Mouse (Mus musculus) left cerebral cortex, postnatal 4 days (tissue): Measurements from ENCODE around the gene Camk2n1. TPM values are rescaled to one million over a fixed set of nuclear protein-coding genes. Genes with fewer than 3 reads are reported as not detected.

Source experiments
- DNase-seq: peaks from one replicate; pipeline ENCODE4 v3.0.0-alpha.2; 2022
- intact Hi-C: fragments of 180-260 bp; cut with DNase I; formaldehyde crosslinking; loops from one replicate; pipeline ENCODE4 v1.15.1; 2025
- total RNA-seq, 2 experiments: library from RNA; stranded (reverse); gene quantifications; 2 replicates each; pipeline ENCODE4 v1.2.3; 2021

Camk2n1 gene
- total RNA-seq, 2 experiments from 2014 or later: 106 to 110 TPM

DNA sequence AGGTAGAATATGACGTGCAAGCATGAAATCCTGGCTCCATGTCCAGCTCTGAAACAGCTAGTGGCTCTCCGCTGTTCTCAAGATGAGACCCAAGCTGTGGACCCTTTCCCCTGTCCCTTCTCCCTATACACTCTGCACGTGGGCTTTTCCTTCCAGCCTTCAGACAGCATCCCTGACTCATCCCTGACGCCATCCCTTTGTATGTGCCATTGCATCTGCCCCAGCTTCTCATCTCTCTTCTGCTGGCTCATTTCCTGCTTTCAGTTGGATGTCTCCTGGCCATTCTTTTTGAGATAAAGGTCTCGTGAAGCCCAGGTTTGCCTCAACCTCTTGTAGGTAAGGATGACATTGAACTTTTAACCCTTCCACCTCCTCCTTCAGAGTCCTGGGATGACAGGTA, 46.9 kb downstream of the Camk2n1 start:
- intact Hi-C loops: loop anchor here (5.0 kb wide), 2 partner anchors 39 to 201 kb away; no protein-coding TSS in a partner anchor
- no peak for DNase-seq

DNA sequence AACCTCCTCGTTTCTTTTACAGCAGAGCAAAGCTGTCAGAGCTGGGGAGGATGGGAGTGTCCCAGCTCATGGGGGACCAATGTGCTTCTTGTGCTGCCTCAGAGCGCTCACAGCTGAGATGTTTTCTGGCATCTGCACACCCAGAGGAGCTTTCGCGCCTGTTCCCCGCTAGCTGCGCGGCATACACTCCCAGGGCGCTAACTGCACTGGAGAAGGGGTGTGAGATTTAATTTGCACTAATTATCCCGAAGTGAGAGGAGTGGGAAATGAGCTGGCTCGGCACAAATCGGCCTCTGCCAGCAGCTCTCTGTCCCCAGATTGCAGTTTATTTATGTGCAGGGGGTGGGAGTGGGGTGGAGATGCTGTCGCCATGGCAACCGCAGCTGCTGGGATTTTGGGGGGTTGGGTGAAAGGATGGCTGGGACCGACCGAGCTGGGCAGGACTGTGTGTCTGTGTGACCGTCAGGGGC, 50.6 kb downstream of the Camk2n1 start:
- peak; percentile 74 for DNase-seq
- intact Hi-C loops: loop anchor here (5.0 kb wide), 3 partner anchors 42 to 198 kb away; no protein-coding TSS in a partner anchor

DNA sequence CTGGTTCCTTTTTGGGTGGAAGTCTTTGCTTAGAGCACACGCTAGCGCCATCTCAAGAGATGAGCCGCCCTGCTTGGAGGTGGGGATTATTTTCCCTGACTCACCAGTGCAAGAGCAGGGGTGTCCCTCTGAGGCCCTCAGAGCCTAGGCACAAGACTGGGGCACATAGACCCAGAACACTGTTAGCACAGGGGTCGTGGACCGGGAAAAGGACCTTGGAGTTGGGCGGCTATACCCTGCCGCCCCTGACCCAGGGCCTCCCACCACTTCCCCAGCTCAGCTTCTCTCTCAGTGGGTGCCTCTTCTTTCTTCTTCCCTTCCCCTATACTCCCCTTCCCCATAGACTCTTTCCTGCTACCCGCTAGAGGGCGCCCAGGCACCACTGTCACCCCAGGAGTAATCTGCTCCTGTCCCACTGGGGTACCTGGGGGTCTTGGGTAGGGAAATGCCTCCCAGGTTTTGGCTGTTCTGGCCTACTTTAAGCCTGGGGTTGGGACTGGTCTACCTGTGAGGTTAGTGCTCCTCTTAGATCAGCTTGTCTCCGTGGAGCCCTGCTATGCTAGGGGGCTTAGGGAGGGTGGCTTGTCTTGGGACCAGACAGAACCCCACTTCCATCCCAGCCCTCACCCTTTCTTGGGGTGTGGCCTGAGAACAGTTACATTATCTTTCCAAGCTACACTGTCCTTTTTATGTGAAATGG, 51.2 kb downstream of the Camk2n1 start:
- intact Hi-C loops: loop anchor here (5.0 kb wide), 1 partner anchor 52 kb away; no protein-coding TSS in a partner anchor
- DNase-seq: peak; percentile 71

DNA sequence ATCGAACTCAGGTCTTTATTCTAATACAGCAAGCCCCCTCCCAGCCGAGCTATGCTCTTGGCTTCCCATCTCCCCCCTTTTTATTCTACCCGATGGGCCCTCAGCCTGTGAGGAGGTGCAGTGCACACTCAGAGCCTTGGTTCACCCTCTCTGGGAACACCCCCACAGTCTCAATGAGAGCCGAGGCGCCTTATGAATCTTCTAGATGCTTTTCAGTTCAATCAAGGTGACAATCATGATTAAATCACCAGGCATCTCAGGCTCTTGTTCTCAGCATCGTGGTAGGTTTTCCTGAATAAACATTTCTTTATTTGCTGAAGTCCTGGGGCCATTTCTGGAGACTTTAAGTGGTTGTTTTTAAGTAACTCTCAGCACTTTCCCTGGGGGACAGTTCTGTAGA, 53.8 kb downstream of the Camk2n1 start:
- intact Hi-C loops: loop anchor here (5.0 kb wide), 1 partner anchor 49 kb away; no protein-coding TSS in a partner anchor
- DNase-seq: no peak

Other genes starting within 250 kb of the Camk2n1 start
- 100 to 1,000 TPM; 197 to 205 TPM for gene Hp1bp3, start 238.0 kb upstream of the Camk2n1 start, total RNA-seq
- gene Sh2d5, start 203.9 kb upstream of the Camk2n1 start, total RNA-seq: 10 to 100 TPM; 17.1 to 18.2 TPM
- 1 to 10 TPM; 8.5 to 9.3 TPM for gene Kif17, start 203.9 kb upstream of the Camk2n1 start, total RNA-seq
- gene Ddost, start 149.6 kb upstream of the Camk2n1 start, total RNA-seq: 100 to 1,000 TPM; 108 to 115 TPM
- 100 to 1,000 TPM; 120 to 126 TPM for gene Pink1, start 128.0 kb upstream of the Camk2n1 start, total RNA-seq
- gene Cda, start 86.3 kb upstream of the Camk2n1 start, total RNA-seq: under 1 TPM; 0.76 to 0.87 TPM
- gene Fam43b, start 57.8 kb upstream of the Camk2n1 start, total RNA-seq: 10 to 100 TPM; 27.7 to 30.6 TPM
- gene Mul1, start 19.6 kb upstream of the Camk2n1 start, total RNA-seq: 10 to 100 TPM; 35.4 to 35.8 TPM
- gene Vwa5b1, start 181.6 kb downstream of the Camk2n1 start, total RNA-seq: 1 to 10 TPM; 1.3 to 2.4 TPM